Mouse (Mus musculus) left cerebral cortex, postnatal 14 days (tissue): ENCODE results near the gene Cklf. TPM values are rescaled to one million over a fixed set of nuclear protein-coding genes. Genes with fewer than 3 reads are reported as not detected.

ENCODE experiments used
- DNase-seq, 2 experiments: peaks; one replicate each; pipeline ENCODE4 v3.0.0; 2021 to 2022; ENCODE audit warnings: low spot score in 2 of 2, mixed read lengths in 1 of 2
- intact Hi-C: fragments of 180-260 bp; cut with DNase I; formaldehyde crosslinking; loops from one replicate; pipeline ENCODE4 v1.15.1; 2025
- long read RNA-seq, 2 experiments: library from polyadenylated mRNA; stranded (forward); transcript quantifications; one replicate each; pipeline ENCODE4 v2.0.0; 2021
- total RNA-seq, 2 experiments: library from RNA; stranded (reverse); gene quantifications; 2 replicates each; pipeline ENCODE4 v1.2.3; 2021

The Cklf gene
- 1 to 10 TPM; 8.7 to 8.9 TPM for total RNA-seq
- long read RNA-seq, experiment 1, partial matches to known transcripts: 0 of 2 reads
- long read RNA-seq, experiment 1, other reads (novel, unspliced or antisense): 1 of 2 reads
- long read RNA-seq, experiment 2, partial matches to known transcripts: 0 of 3 reads
- long read RNA-seq, experiment 2, other reads (novel, unspliced or antisense): 1 of 3 reads

DNA sequence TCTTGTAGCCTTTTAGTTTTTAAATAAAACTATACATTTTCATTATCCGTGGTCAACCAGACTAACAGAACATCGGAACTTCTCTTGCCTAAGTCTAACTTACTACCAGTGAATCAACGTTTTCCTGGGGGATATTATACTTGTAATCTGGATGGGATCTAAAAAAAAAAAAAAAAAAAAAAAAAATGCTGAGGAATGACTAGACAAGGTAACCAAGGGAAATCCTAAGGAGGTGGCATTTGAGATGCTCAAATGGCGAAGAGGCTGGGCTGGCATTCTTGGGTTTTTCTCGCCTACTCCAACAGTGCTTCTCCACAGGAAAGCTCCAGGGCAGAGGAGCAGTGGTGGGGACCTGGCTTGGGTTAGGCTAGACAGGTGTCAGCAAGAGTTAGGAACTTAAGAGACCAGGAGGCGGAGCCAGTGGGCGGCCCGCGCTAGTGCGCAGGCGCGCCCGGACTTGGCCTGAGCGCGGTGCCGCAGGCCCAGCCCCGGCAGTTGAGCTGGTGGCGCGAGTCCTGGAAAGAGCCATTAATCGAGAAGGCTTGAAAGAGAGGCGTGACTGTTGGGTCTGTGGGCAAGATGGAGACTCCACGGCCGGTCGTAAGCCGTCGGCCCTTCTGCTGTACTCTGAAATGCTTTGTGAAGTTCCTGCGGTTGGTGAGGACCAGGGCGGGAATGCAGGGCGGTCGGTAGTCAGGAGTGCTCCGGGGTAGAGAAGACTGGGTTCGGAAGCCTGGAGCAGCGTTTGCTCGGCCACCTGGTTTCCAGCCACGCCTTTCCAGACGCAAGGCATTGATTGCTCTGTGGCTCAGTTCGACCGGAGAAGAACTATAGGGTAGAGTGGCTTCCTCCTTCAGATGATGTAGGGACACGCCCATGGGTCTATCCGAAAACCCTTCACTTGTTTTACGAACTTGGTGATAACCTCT lies at the start of gene Cklf:
Gene Cklf (plus strand): TSS at position 423 of the 929 bp plus-strand sequence.
- peak; percentile 47 to 80 for DNase-seq
- intact Hi-C loops: loop anchor here (5.0 to 10.0 kb wide), 2 partner anchors 192 to 324 kb away; partner anchors contain the start of gene Dync1li2

DNA sequence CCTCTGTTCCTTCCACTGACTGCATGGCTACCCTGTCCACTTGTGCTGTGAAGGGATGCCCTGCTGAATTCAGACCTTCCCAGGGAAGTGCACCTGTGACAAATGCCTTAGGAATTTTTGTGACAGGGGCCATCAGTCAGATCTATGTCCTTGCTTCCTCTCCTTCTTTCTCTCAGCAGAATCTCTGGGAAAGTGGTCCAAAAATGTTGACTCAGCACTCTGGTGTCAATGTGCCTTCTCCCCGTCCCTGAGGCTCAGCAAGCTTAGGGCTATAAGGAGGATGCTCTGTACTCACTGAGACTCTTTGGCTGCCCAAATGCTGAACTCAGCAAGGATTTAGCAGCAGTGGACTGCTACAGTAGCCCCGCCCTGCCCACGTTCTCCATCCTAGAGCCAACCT lies 49.0 kb upstream of the Cklf start:
- intact Hi-C loops: no loop called here
- no peak for DNase-seq

DNA sequence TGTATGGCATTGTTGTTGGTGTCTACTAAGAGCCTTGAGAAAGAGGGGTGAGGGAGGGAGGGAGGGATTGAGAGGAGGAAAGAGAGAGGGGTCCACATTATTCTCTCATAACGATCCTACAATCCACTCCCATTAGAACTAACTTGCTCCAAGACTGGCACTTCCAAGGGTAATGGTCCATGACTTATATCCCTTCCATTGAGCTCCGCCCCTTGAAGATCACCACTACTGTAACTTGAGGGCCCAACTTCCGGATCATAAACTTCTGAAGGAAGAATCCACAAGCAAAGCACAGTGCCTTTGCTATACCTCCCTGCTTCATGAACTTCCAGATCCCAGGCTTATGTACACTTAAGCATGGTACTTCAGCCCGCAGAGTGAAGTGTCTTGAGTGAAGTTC lies 48.3 kb upstream of the Cklf start:
- DNase-seq: no peak
- intact Hi-C loops: no loop called here

DNA sequence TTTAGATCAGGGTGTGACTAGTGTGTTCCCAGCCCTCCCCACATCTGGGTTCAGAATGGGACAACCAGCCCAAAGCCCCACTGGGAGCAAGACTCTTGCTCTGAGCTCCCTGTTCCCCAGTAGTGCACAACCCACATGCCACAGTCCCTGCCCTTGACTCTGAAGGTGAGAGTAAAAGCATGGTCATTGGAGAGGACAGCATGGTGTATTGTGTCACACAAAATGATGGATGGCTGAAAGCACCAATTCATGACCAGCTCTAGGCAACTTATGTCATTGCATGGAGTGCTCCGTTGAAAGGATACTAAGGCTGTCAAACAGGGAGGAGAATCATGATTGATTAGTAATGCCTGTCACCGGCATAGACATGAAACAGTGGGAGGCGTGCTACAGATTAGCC lies 45.4 kb upstream of the Cklf start:
- intact Hi-C loops: no loop called here
- DNase-seq: no peak

DNA sequence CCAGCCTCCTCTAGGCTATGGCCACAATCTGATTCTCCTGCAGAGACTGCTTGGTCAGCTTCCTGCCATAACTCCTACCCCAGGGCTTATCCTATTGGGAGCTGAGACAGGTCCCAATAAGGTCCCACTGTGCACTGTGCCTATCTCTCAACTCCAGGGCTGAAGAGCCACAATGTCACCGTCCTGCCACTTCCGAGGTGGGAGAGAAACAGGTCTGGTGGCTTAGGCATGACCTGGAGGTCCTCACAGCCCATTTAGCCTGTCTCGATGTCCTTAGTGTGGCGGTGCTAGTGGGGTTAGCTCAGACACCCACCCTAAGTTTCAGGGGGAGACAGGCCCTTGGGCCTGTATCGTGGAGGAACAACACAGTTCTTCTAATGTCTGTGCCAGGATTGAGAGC lies 33.1 kb upstream of the Cklf start:
- intact Hi-C loops: no loop called here
- no peak for DNase-seq

DNA sequence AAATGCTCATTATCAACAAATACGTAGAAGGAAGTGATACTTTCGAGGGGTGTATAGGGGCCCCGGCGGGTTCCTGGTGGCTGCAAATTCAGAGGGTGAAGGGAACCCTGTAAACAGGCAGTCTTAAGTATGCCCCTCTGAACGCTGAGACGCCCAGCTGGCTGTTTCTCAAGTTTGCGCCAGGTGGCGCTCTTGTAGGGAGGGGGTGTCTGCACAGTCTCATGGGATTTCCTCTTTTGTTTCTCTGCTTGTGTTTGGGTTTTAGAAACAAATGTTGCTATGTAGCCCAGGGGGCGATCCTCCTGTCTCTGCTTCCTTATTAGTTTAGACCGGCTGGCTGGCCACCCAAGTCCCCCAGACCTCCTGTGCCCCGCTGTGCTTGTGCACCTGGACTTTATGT lies 31.6 kb upstream of the Cklf start:
- intact Hi-C loops: loop anchor here (1.0 to 2.0 kb wide), 2 partner anchors 73 to 120 kb away; no protein-coding TSS in a partner anchor
- peak; percentile 35 to 42 for DNase-seq

DNA sequence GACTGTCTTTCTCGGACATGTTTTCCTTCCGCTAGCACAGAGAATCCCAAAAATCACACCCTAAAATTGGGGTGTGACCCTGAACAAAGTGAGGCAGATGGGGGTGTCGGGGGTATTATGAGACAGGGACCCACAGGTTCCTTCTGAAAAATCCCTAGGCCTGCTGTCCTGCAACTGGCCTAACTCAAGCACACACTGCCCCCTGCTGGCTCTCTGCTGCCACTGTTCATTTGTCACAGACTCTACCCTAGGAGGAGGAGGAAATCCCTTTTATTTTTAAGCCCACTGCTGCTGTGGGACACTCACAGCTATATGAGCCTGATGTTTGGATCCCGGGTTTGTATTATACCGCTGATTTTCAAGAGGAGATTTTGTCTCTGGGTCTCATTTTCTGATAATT lies 30.9 kb upstream of the Cklf start:
- peak; percentile 81 to 85 for DNase-seq
- intact Hi-C loops: loop anchor here (1.0 to 2.0 kb wide), 2 partner anchors 74 to 121 kb away; no protein-coding TSS in a partner anchor

DNA sequence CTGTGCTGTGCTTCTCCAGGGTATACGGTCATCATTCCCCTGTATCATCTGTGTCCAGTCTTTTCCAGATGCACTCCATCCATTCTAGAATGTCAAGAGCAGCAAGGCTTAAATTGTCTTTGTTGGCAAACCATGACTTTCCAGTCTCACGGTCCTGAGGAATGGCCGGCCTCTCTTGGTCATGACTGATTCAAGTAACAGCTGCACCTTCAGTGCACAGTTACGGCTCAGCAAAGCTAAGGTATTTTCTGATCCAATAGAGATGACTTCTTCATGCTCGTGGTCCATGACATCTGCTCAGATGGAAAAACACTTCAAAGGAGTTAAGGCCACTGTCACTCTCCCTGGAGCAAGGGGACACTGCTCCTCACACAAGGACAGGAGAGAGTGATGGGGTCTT lies 23.6 kb upstream of the Cklf start:
- no peak for DNase-seq
- intact Hi-C loops: no loop called here

DNA sequence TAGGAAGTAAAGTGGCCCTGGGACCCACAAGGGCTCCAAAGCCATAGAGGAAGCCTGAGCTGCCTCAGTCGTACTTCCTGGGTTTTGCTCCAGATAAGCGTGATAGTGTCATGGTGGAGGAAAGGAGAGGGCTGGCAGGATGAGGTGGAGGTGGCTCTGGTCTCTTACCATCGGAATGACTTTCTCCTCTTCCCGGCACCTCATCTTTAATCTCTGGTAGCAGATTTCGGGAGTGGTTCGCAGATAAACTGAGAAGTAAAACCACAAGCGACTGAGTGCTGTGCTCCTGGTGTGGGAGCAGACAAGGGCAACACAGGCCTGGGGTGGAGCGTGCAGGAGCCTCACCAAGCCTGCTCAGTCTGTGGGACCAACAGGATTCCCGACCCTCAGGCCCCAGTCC lies 20.3 kb upstream of the Cklf start:
- intact Hi-C loops: no loop called here
- no peak for DNase-seq

DNA sequence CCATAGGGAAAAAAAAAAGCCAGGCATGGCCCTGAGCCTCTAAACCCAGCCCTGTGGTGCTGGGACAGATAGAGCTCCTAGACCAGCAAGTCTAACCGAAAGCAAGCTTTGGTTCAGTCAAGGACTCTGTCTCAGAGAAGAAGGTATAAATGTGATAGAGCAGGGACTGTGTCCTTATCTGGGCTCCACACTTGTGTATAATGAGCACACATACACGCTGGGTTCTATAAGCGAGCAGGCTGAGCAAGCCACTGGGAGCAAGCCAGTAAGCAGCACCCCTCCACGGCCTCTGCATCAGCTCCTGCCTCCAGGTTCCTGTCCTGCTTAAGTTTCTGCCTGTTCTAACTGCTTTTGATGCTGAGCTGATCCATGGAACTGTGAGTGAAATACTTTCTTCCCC lies 18.6 kb upstream of the Cklf start:
- DNase-seq: no peak
- intact Hi-C loops: no loop called here

DNA sequence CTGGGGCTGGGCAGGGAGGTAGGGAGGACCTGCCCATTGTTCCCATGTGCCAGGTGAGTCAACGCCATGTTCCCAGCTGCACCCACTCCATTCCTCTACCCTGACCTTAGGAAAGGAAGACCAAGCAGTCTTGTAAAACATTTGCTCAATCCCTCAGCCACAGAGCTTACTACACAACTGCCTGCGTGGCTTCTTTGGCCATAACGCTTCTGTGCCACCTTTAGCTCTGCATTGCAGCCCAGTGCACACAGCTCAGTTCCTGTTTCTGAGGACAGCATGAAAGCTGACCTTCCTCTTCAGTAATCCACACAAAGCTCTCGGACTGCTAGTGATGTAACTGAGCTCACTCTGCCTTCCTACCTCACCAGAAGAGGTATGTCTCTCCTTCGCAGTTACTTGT lies 17.7 kb upstream of the Cklf start:
- no peak for DNase-seq
- intact Hi-C loops: no loop called here

DNA sequence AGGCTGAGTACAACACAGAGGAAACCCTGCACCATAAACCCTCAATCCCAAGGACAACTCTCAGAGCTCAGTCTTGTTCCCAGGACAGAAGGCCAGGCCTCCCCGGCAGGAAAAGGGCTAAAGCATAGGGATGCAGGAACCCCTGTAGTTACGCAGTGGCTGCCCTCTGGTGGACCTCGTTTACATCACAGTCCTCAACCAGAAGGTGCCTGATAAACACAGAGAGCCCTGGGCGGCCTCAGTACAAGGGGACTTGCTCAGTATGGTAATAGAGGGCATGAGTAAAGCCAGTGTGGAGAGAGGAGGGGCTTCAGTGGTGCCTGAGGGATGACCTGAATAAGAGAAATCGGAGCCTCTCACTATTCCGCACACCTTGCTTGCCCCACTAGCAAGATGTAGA lies 16.1 kb upstream of the Cklf start:
- peak in 1 of 2 experiments; percentile 29 for DNase-seq
- intact Hi-C loops: no loop called here

DNA sequence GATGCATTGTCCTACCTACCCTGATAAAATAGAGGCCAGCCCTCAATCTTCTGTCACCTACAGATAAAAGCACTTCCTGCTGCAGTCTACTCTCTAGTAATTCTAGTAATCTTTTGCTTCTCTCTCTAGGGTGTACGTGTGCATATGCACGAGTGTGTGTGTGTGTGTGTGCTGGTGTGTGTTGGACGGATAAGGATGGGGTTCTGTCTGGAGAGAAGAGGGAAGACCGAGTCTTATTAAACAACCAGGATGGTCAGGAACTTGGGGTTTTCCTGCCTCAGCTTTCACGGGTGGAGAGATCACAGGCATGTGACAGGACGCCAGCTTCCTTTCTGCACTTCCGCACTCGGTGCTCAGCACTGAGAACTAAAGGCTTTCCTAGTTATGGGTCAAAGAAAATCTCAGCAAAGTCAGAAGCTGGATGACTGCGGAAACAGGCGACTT lies 11.2 kb upstream of the Cklf start:
- intact Hi-C loops: no loop called here
- DNase-seq: no peak

DNA sequence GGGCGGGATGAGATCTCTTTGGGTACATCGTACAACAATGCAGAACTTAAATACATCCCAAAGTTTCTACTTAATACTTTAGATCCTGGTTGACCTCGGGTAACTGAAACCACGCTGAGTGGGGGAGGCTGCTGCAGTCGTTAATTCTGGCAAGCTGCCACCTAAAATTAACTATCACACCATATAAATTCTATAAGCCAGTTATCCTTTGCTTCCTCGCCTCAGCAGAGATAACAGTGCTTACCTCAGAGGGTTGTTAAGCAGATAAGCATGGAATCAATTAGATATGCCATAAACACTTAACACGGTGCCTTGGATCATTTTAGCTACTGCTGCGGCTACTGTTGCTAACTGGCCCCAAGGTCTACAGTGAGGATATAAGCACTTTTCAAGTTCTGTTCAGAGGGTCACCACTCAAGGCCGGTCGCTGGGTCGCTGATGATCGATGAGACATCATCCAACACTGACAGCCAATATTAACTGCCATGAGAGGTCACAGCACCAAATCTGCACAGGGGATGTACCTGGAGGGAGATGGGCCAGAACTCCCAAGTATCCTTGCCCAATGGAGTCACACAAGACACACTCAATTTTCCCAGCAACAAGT lies 8.5 kb upstream of the Cklf start:
- intact Hi-C loops: no loop called here

DNA sequence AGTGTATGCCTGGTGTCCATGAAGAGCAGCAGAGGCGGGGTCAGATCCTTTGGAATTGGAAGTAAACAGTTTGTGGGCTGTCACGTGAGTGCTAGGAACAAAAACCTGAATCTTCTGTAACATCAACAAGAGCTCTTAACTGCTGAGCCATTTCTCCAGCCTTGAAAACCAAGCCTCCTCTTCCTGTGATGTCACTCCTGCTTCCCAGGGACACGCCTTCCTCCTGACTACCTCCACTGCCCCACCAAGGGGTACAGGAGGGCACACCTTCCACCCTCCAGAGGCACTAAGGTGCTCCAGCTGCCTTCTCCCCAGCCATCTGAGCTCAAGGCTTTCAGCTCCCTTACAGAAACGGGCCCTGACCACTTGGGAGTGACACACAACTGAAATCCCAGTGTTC lies 4.0 kb upstream of the Cklf start:
- intact Hi-C loops: loop anchor here (5.0 kb wide), 1 partner anchor 96 kb away; no protein-coding TSS in a partner anchor
- DNase-seq: no peak

More for the DNA sequence above, 8.5 kb upstream of the Cklf start:
- no peak for DNase-seq

DNA sequence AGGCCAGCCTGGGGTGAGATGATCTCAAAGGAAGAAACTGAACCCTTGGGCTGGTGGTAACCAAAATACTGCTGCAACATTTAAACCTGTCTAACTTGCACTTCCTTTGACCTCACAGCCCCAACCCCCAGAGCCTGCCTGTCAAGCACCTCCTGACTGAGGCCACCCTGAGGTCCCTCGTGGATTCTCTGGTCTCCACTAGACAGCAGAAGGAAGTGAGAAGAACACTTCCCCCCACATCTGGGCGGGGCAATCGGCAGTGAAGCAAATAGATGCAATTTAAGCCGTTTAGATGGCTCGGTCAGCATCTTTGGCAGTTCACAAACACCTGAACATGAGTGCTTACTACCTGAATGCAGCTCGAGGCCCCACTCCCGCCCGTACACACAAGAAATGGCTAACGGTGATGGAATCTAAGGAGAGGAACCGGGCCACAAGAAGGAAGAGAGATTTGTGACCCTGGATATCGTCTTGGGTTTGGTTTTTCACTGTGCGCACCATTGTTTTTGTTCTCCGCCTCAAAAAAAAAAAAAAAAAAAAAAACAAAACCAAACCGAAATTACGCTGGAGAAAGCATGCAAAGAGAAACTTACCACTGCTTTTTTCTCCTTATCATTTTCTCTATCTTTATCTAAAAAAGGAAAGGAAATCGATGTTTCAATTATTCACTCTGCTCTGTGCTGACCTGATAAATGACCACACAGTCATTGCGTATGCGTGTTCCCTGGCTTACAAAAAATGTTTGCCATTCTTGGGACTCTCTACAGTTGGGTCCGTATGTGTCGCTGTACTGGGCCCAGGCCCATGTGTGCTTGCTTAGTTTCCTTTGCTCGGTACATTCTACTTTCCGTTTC lies 3.4 kb upstream of the Cklf start:
- intact Hi-C loops: loop anchor here (5.0 kb wide), 1 partner anchor 95 kb away; no protein-coding TSS in a partner anchor
- DNase-seq: no peak

DNA sequence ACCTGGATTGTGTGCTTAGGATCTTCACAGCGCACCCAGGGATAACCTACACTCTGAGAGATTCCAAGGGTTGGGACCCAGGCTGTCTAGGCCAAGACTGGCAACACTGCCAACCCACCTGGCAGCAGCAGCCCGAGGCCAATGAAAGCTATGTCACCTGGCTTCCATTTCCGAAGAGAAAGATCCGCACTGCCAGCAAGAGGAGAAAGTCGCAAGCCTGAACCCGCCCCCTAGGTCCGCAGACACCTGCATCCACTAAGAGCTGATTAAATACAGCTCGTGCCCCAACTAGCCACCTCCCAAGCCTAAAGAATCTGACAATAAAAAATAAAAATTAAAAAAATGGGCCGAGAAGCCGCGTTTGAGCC lies 2.8 kb upstream of the Cklf start:
- DNase-seq: peak in 1 of 2 experiments; percentile 26
- intact Hi-C loops: loop anchor here (5.0 kb wide), 1 partner anchor 94 kb away; no protein-coding TSS in a partner anchor

DNA sequence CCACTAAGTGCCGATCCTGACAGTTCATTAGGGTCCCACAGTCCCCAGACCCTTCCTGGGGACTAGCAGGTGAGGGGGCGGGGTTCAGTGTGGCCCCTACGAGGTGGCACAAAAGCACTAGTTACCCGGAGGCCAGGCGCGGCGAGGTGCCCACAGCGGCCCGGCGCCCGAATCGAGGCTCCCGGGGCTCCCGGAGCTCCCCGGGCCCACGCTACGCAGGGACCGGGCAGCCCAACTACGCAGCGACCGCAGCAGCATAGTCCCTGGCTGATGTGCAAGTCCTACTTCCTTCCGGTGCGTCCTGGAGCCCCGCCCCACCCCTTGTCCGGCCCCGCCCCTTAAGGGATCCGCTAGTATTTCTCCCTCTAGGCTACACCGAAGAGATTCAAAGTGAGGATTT lies 2.4 kb upstream of the Cklf start, which contains the start of gene Tk2:
Gene Tk2 (minus strand): TSS at position 283 of the 400 bp plus-strand sequence.
- peak; percentile 78 to 79 for DNase-seq
- intact Hi-C loops: loop anchor here (5.0 kb wide), 1 partner anchor 94 kb away; no protein-coding TSS in a partner anchor

DNA sequence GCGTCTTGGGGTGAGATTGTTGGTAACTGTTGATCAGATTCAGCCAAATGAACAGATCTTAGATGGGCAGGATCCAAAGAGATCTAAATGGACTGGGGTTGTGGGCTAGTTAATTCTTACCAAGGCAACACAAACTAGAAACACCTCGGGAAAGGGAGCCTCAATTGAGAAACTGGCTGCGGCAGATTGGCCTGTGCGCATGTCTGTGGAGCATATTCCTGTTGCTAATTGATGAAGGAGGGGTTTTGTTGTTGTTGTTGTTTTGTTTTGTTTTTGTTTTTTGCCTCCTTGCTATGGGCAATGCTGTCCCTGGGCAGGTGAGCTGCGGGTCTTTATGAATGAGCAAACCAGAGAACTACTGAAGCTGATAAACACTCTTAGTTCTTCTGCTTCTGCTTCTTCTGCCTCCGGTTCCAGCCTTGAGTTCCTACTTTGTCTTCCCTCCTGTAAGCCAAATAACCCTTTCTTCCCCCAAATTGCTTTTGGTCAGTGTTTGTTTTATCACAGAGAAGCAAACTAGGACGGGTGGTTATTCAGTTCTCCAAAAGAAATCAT lies 1.1 kb upstream of the Cklf start:
- intact Hi-C loops: loop anchor here (5.0 kb wide), 1 partner anchor 93 kb away; no protein-coding TSS in a partner anchor

More for the DNA sequence above, 1.1 kb upstream of the Cklf start:
- DNase-seq: no peak
